Mouse (Mus musculus): ENCODE measurements around the gene Fsd1l. TPM values are rescaled to one million over a fixed set of nuclear protein-coding genes. Genes with fewer than 3 reads are reported as not detected.

Fsd1l gene
- total and polyA plus RNA-seq, 3 experiments: 0.25 to 0.39 (median 0.26) TPM

GRCm38 (mm10) chr4:53637269-53637909, 6.1 kb downstream of the Fsd1l start:
- Histone ChIP-seq H3K79me2 (replicated peaks; ENCODE audit: control insufficient read depth, extremely low read depth, insufficient read depth, poor library complexity, severe bottlenecking) (no peaks in the 10 kb centered on the region), H3K36me3 (replicated peaks in 1 of 2; ENCODE audit: control insufficient read depth in 1 of 2, insufficient read depth in 1 of 2, low read length in 1 of 2) (no peaks in the 10 kb centered on the region), H3K27ac (ENCODE audit: insufficient read depth, low read depth) (no peak overlapping the region), H3K27me3 (replicated peaks) (no peaks in the 10 kb centered on the region), H3K4me2 (ENCODE audit: insufficient read depth, low read depth, poor library complexity, severe bottlenecking) (no peak overlapping the region), H3K4me1 (ENCODE audit: control insufficient read depth in 1 of 2, insufficient read depth in 2 of 2) (no peaks in the 10 kb centered on the region), H3K9me3 (replicated peaks; ENCODE audit: low read length) (peaks cover 5% of the 10 kb centered on the region), H3K9ac (ENCODE audit: insufficient read depth, low read depth) (no peak overlapping the region), H3K4me3 (replicated peaks in 1 of 3; ENCODE audit: low read depth in 2 of 3, low read length in 2 of 3, poor library complexity in 1 of 3) (no peak overlapping the region)
- dilution Hi-C loops (cut with MboI; ENCODE audit: extremely low pct_ligation_motif_present, extremely low pct_unique_long_range_greater_than_20kb, low sequenced_read_pairs) (no loop called here), in situ Hi-C loops (cut with MboI; ENCODE audit: low pct_ligation_motif_present, low pct_unique_long_range_greater_than_20kb, low sequenced_read_pairs) (no loop called here)
- DNase-seq (ENCODE audit: extremely low read depth): no peak
- TF ChIP-seq ZNF384 (IDR thresholded peaks at IDR 0.05; ENCODE audit: low read depth, low read length) (no peak), MEF2A (IDR thresholded peaks at IDR 0.05; ENCODE audit: borderline replicate concordance, low read depth, low read length) (no peak), ELF1 (IDR thresholded peaks at IDR 0.05; ENCODE audit: low read depth, low read length) (no peak), CTCF (conservative IDR thresholded peaks at IDR 0.05 in 1 of 2, IDR thresholded peaks at IDR 0.05 in 1 of 2; ENCODE audit: low read depth in 2 of 2, low read length in 2 of 2) (no peak), HCFC1 (IDR thresholded peaks at IDR 0.05; ENCODE audit: low read depth, low read length) (no peak), E2F4 (IDR thresholded peaks at IDR 0.05; ENCODE audit: insufficient replicate concordance, low read depth, low read length) (no peak), NRF1 (IDR thresholded peaks at IDR 0.05; ENCODE audit: low read depth, low read length) (no peak), JUN (IDR thresholded peaks at IDR 0.05; ENCODE audit: insufficient read depth, low read depth, low read length) (no peak), POLR2AphosphoS2 (IDR thresholded peaks at IDR 0.05; ENCODE audit: low read depth, low read length) (no peak), RCOR1 (conservative IDR thresholded peaks at IDR 0.05; ENCODE audit: low read depth, low read length) (no peak), USF1 (IDR thresholded peaks at IDR 0.05; ENCODE audit: low read depth, low read length) (no peak), JUND (conservative IDR thresholded peaks at IDR 0.05; ENCODE audit: low read depth, low read length) (no peak), MAFK (IDR thresholded peaks at IDR 0.05; ENCODE audit: insufficient replicate concordance, low read length) (no peak), POLR2A (IDR thresholded peaks at IDR 0.05; ENCODE audit: low read depth, low read length) (no peak), RAD21 (IDR thresholded peaks at IDR 0.05; ENCODE audit: low read depth, low read length) (no peak), MXI1 (IDR thresholded peaks at IDR 0.05; ENCODE audit: low read depth, low read length) (no peak), ETS1 (conservative IDR thresholded peaks at IDR 0.05; ENCODE audit: low read depth, low read length) (no peak), BHLHE40 (IDR thresholded peaks at IDR 0.05; ENCODE audit: low read depth, low read length) (no peak), ZC3H11A (IDR thresholded peaks at IDR 0.05; ENCODE audit: low read depth, low read length) (no peak)

GRCm38 (mm10) chr4:53638549-53639123, 7.4 kb downstream of the Fsd1l start:
- Histone ChIP-seq H3K9me3 (replicated peaks; ENCODE audit: low read length) (peaks cover 5% of the 10 kb centered on the region), H3K9ac (ENCODE audit: insufficient read depth, low read depth) (no peak overlapping the region), H3K27me3 (replicated peaks) (no peaks in the 10 kb centered on the region), H3K4me2 (ENCODE audit: insufficient read depth, low read depth, poor library complexity, severe bottlenecking) (no peak overlapping the region), H3K79me2 (replicated peaks; ENCODE audit: control insufficient read depth, extremely low read depth, insufficient read depth, poor library complexity, severe bottlenecking) (no peaks in the 10 kb centered on the region), H3K4me3 (replicated peaks in 1 of 3; ENCODE audit: low read depth in 2 of 3, low read length in 2 of 3, poor library complexity in 1 of 3) (no peak overlapping the region), H3K4me1 (ENCODE audit: control insufficient read depth in 1 of 2, insufficient read depth in 2 of 2) (no peaks in the 10 kb centered on the region), H3K36me3 (replicated peaks in 1 of 2; ENCODE audit: control insufficient read depth in 1 of 2, insufficient read depth in 1 of 2, low read length in 1 of 2) (no peaks in the 10 kb centered on the region), H3K27ac (ENCODE audit: insufficient read depth, low read depth) (no peak overlapping the region)
- DNase-seq (ENCODE audit: extremely low read depth): no peak
- no peak for TF ChIP-seq ZKSCAN1 (IDR thresholded peaks at IDR 0.05; ENCODE audit: borderline replicate concordance, low read depth, low read length)
- TF ChIP-seq NELFE (IDR thresholded peaks at IDR 0.05; ENCODE audit: low read depth, low read length): no peak
- no peak for TF ChIP-seq ZC3H11A (IDR thresholded peaks at IDR 0.05; ENCODE audit: low read depth, low read length)
- no peak for TF ChIP-seq PAX5 (IDR thresholded peaks at IDR 0.05; ENCODE audit: low read length)
- no peak for TF ChIP-seq UBTF (IDR thresholded peaks at IDR 0.05; ENCODE audit: low read depth, low read length)
- TF ChIP-seq IRF4 (IDR thresholded peaks at IDR 0.05; ENCODE audit: low read depth, low read length): no peak
- no peak for TF ChIP-seq RAD21 (IDR thresholded peaks at IDR 0.05; ENCODE audit: low read depth, low read length)
- no peak for TF ChIP-seq SMC3 (IDR thresholded peaks at IDR 0.05; ENCODE audit: low read depth, low read length)
- no peak for TF ChIP-seq MEF2A (IDR thresholded peaks at IDR 0.05; ENCODE audit: borderline replicate concordance, low read depth, low read length)
- dilution Hi-C loops (cut with MboI; ENCODE audit: extremely low pct_ligation_motif_present, extremely low pct_unique_long_range_greater_than_20kb, low sequenced_read_pairs) (no loop called here), in situ Hi-C loops (cut with MboI; ENCODE audit: low pct_ligation_motif_present, low pct_unique_long_range_greater_than_20kb, low sequenced_read_pairs) (no loop called here)

Measured in CH12.LX (cell line).